Mouse (Mus musculus): ENCODE data around the gene Adra1d.

Adra1d gene

GRCm38 (mm10) chr2:131539780-131540179, 22.3 kb downstream of the Adra1d start:
- no peak for DNase-seq (ENCODE audit: low spot score in 2 of 2)

GRCm38 (mm10) chr2:131538341-131538740, 23.7 kb downstream of the Adra1d start:
- no peak for DNase-seq (ENCODE audit: low spot score in 2 of 2)

- no peak for DNase-seq (ENCODE audit: low spot score in 2 of 2)
Observed at GRCm38 (mm10) chr2:131535168-131535567, 26.9 kb downstream of the Adra1d start.

- no peak for DNase-seq (ENCODE audit: low spot score in 2 of 2)
Observed at GRCm38 (mm10) chr2:131531271-131531670, 30.8 kb downstream of the Adra1d start.

GRCm38 (mm10) chr2:131530623-131531008, 31.5 kb downstream of the Adra1d start:
- no peak for DNase-seq (ENCODE audit: low spot score in 2 of 2)

- peak in 1 of 2 experiments; percentile 71 for DNase-seq (ENCODE audit: low spot score in 2 of 2)
Observed at GRCm38 (mm10) chr2:131529898-131530622, 32.0 kb downstream of the Adra1d start.

GRCm38 (mm10) chr2:131527061-131527460, 35.0 kb downstream of the Adra1d start:
- DNase-seq (ENCODE audit: low spot score in 2 of 2) = no peak

GRCm38 (mm10) chr2:131520743-131521142, 41.3 kb downstream of the Adra1d start:
- no peak for DNase-seq (ENCODE audit: low spot score in 2 of 2)

GRCm38 (mm10) chr2:131518790-131519189, 43.3 kb downstream of the Adra1d start:
- DNase-seq (ENCODE audit: low spot score in 2 of 2) = no peak

GRCm38 (mm10) chr2:131517550-131517949, 44.5 kb downstream of the Adra1d start:
- DNase-seq (ENCODE audit: low spot score in 2 of 2) = no peak

- DNase-seq (ENCODE audit: low spot score in 2 of 2) = no peak
Observed at GRCm38 (mm10) chr2:131514055-131514621, 47.9 kb downstream of the Adra1d start.

GRCm38 (mm10) chr2:131513477-131513876, 48.6 kb downstream of the Adra1d start:
- no peak for DNase-seq (ENCODE audit: low spot score in 2 of 2)

GRCm38 (mm10) chr2:131510531-131510930, 51.6 kb downstream of the Adra1d start:
- no peak for DNase-seq (ENCODE audit: low spot score in 2 of 2)

- DNase-seq (ENCODE audit: low spot score in 2 of 2) = peak in 1 of 2 experiments; percentile 49
Observed at GRCm38 (mm10) chr2:131509671-131510313, 52.3 kb downstream of the Adra1d start.

GRCm38 (mm10) chr2:131508501-131508900, 53.6 kb downstream of the Adra1d start:
- no peak for DNase-seq (ENCODE audit: low spot score in 2 of 2)

- no peak for DNase-seq (ENCODE audit: low spot score in 2 of 2)
Observed at GRCm38 (mm10) chr2:131506358-131506757, 55.7 kb downstream of the Adra1d start.

GRCm38 (mm10) chr2:131505431-131505830, 56.7 kb downstream of the Adra1d start:
- no peak for DNase-seq (ENCODE audit: low spot score in 2 of 2)

- no peak for DNase-seq (ENCODE audit: low spot score in 2 of 2)
Observed at GRCm38 (mm10) chr2:131502561-131502960, 59.5 kb downstream of the Adra1d start.

- DNase-seq (ENCODE audit: low spot score in 2 of 2) = no peak
Observed at GRCm38 (mm10) chr2:131501886-131502285, 60.2 kb downstream of the Adra1d start.

GRCm38 (mm10) chr2:131499290-131499845, 62.7 kb downstream of the Adra1d start:
- no peak for DNase-seq (ENCODE audit: low spot score in 2 of 2)

GRCm38 (mm10) chr2:131498219-131498618, 63.9 kb downstream of the Adra1d start:
- no peak for DNase-seq (ENCODE audit: low spot score in 2 of 2)

- no peak for DNase-seq (ENCODE audit: low spot score in 2 of 2)
Observed at GRCm38 (mm10) chr2:131497224-131497856, 64.7 kb downstream of the Adra1d start.
